Mouse (Mus musculus): ENCODE data around the gene Card10.

DNA sequence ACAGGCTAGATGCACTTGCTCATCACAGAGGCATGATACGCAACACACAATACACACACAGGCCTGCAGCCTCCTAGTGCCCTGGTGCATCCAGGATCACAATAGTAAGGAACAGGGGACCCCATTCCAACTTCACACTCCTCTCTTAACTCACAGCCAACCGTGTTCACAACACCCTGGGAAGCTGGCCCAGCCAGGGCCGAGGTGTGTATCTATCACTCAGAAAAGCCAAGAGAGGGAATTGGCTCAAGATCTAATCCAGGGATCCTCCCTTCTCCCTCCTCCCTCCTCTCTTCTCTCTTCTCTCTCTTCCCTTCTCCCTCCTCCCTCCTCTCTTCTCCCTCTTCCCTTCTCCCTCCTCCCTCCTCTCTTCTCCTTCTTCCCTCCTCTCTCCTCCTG is 66.7 kb downstream of the Card10 start:
- TF ChIP-seq POLR2A (IDR thresholded peaks at IDR 0.05; ENCODE audit: low read depth, low read length) (no peak), CTCF (IDR thresholded peaks at IDR 0.05; ENCODE audit: extremely low read depth, insufficient read depth, insufficient read length, insufficient replicate concordance) (no peak)

Data from spleen, adult 2 months (tissue).